Mouse (Mus musculus) neural tube, embryonic 13.5 days (tissue): ENCODE measurements around the gene Trub1. TPM values are rescaled to one million over a fixed set of nuclear protein-coding genes. Genes with fewer than 3 reads are reported as not detected.

Source experiments
- ATAC-seq: fragments of 200-750 bp; cut with Nextera tagmentation; 2 replicates; pipeline ENCODE4 v1.8.0; 2017; ENCODE audit warnings: low read depth, mild to moderate bottlenecking, moderate TSS enrichment, moderate library complexity
- H3K27ac ChIP-seq: fragments of 300-500 bp; sonication (generic); replicated peaks from 2 replicates; pipeline ENCODE4 v1.5.1; 2015; ENCODE audit warnings: moderate library complexity, mild to moderate bottlenecking, inconsistent platforms
- H3K27me3 ChIP-seq: fragments of 300-500 bp; sonication (generic); 2 replicates; pipeline ENCODE4 v1.6.1; 2015; ENCODE audit warnings: mild to moderate bottlenecking, inconsistent platforms
- H3K36me3 ChIP-seq: fragments of 300-500 bp; sonication (generic); 2 replicates; pipeline ENCODE4 v1.6.1; 2015; ENCODE audit warnings: mild to moderate bottlenecking, inconsistent platforms
- H3K4me1 ChIP-seq: fragments of 300-500 bp; sonication (generic); replicated peaks from 2 replicates; pipeline ENCODE4 v1.6.1; 2015; ENCODE audit warnings: inconsistent platforms
- H3K4me2 ChIP-seq: fragments of 300-500 bp; sonication (generic); 2 replicates; pipeline ENCODE4 v1.6.1; 2015; ENCODE audit warnings: inconsistent platforms, mild to moderate bottlenecking, moderate library complexity
- H3K4me3 ChIP-seq: fragments of 300-500 bp; sonication (generic); 2 replicates; pipeline ENCODE4 v1.5.1; 2015; ENCODE audit warnings: mild to moderate bottlenecking, inconsistent platforms
- H3K9ac ChIP-seq: fragments of 300-500 bp; sonication (generic); 2 replicates; pipeline ENCODE4 v1.6.1; 2015; ENCODE audit warnings: moderate library complexity, mild to moderate bottlenecking, inconsistent platforms
- H3K9me3 ChIP-seq: fragments of 300-500 bp; sonication (generic); 2 replicates; pipeline ENCODE4 v1.6.1; 2016; ENCODE audit warnings: inconsistent platforms
- WGBS: fragments of 180-500 bp; shearing (Covaris S2); methylation state at CpG from one replicate; pipeline ENCODE4 v1.1.7; 2015; 5-methylcytosine and 5-hydroxymethylcytosine counted together
- polyA plus RNA-seq: library from polyadenylated mRNA; unstranded; fragments of >200 nt; fragmentation: Nextera tagmentation; extraction: Ambion mirVana; gene quantifications from 2 replicates; pipeline ENCODE4 v1.2.1, GENCODE M21; 2015

The Trub1 gene
- polyA plus RNA-seq, 1 experiment from 2014 or later = 15.1 TPM

GRCm38 (mm10) chr19:57479886-57480655 is 27.4 kb downstream of the Trub1 start:
- Histone ChIP-seq H3K9ac (no peak overlapping the region), H3K36me3 (no peaks in the 10 kb centered on the region), H3K4me1 (peaks cover 8% of the 10 kb centered on the region; the same call in 1 of the 2 replicates), H3K9me3 (no peaks in the 10 kb centered on the region), H3K27me3 (no peaks in the 10 kb centered on the region), H3K4me2 (no peak overlapping the region), H3K4me3 (no peak overlapping the region), H3K27ac (peak overlapping the region; percentile 55; the same call in 1 of the 2 replicates)
- WGBS = 80% methylated on average over 8 of the region's 8 CpGs
- no peak for ATAC-seq

- no peaks in the 10 kb centered on the region for H3K9me3 ChIP-seq
- H3K27ac ChIP-seq = no peak overlapping the region
- no peak overlapping the region for H3K4me3 ChIP-seq
- WGBS = 92% methylated on average over 6 of the region's 6 CpGs
- no peaks in the 10 kb centered on the region for H3K27me3 ChIP-seq
- no peak overlapping the region for H3K4me2 ChIP-seq
- H3K4me1 ChIP-seq = peaks cover 16% of the 10 kb centered on the region
- ATAC-seq = 0 out of 2 replicates have a peak, but pooled peaks have one; percentile 36
- 0 out of 2 replicates have a peak, but pooled peaks cover 3% of the 10 kb centered on the region for H3K36me3 ChIP-seq
- H3K9ac ChIP-seq = no peak overlapping the region
These were observed 29.1 kb downstream of the Trub1 start for GRCm38 (mm10) chr19:57481743-57482259.

GRCm38 (mm10) chr19:57482815-57483214 is 30.1 kb downstream of the Trub1 start:
- H3K4me2 ChIP-seq = no peak overlapping the region
- no peaks in the 10 kb centered on the region for H3K9me3 ChIP-seq
- WGBS = 89% methylated on average over 8 of the region's 8 CpGs
- no peak overlapping the region for H3K27ac ChIP-seq
- peaks cover 26% of the 10 kb centered on the region for H3K4me1 ChIP-seq
- 0 out of 2 replicates have a peak, but pooled peaks cover 3% of the 10 kb centered on the region for H3K36me3 ChIP-seq
- H3K4me3 ChIP-seq = no peak overlapping the region
- ATAC-seq = no peak
- no peaks in the 10 kb centered on the region for H3K27me3 ChIP-seq
- no peak overlapping the region for H3K9ac ChIP-seq

GRCm38 (mm10) chr19:57487051-57487658 is 34.4 kb downstream of the Trub1 start:
- Histone ChIP-seq H3K9ac (peak overlapping the region; percentile 50; the same call in 1 of the 2 replicates), H3K27me3 (no peaks in the 10 kb centered on the region), H3K4me3 (peak overlapping the region; percentile 11; the same call in 1 of the 2 replicates), H3K27ac (peak overlapping the region; percentile 74), H3K9me3 (no peaks in the 10 kb centered on the region), H3K36me3 (0 out of 2 replicates have a peak, but pooled peaks cover 3% of the 10 kb centered on the region), H3K4me1 (peaks cover 46% of the 10 kb centered on the region), H3K4me2 (peak overlapping the region; percentile 40)
- peak; percentile 29; the same call in 1 of the 2 replicates for ATAC-seq
- 47% methylated on average over 13 of the region's 13 CpGs for WGBS

GRCm38 (mm10) chr19:57489527-57489926 is 36.8 kb downstream of the Trub1 start:
- WGBS = 81% methylated on average over 7 of the region's 7 CpGs
- H3K4me1 ChIP-seq = peaks cover 46% of the 10 kb centered on the region
- no peak for ATAC-seq
- 0 out of 2 replicates have a peak, but pooled peaks cover 3% of the 10 kb centered on the region for H3K36me3 ChIP-seq
- H3K4me3 ChIP-seq = no peak overlapping the region
- no peaks in the 10 kb centered on the region for H3K27me3 ChIP-seq
- no peak overlapping the region for H3K9ac ChIP-seq
- H3K27ac ChIP-seq = no peak overlapping the region
- no peak overlapping the region for H3K4me2 ChIP-seq
- H3K9me3 ChIP-seq = no peaks in the 10 kb centered on the region

GRCm38 (mm10) chr19:57491030-57491429 is 38.3 kb downstream of the Trub1 start:
- ATAC-seq = peak; percentile 80
- no peaks in the 10 kb centered on the region for H3K36me3 ChIP-seq
- H3K4me3 ChIP-seq = no peak overlapping the region
- 6% methylated on average over 8 of the region's 8 CpGs for WGBS
- H3K4me2 ChIP-seq = peak overlapping the region; percentile 27
- no peaks in the 10 kb centered on the region for H3K27me3 ChIP-seq
- H3K9ac ChIP-seq = peak overlapping the region; percentile 28; the same call in 1 of the 2 replicates
- no peaks in the 10 kb centered on the region for H3K9me3 ChIP-seq
- H3K4me1 ChIP-seq = peaks cover 46% of the 10 kb centered on the region
- peak overlapping the region; percentile 74 for H3K27ac ChIP-seq

GRCm38 (mm10) chr19:57494020-57494419 is 41.3 kb downstream of the Trub1 start:
- Histone ChIP-seq H3K27me3 (no peaks in the 10 kb centered on the region), H3K27ac (no peak overlapping the region), H3K4me2 (no peak overlapping the region), H3K9me3 (no peaks in the 10 kb centered on the region), H3K4me1 (peaks cover 24% of the 10 kb centered on the region), H3K36me3 (no peaks in the 10 kb centered on the region), H3K4me3 (no peak overlapping the region), H3K9ac (no peak overlapping the region)
- ATAC-seq = no peak
- WGBS = 89% methylated on average over 5 of the region's 5 CpGs

- Histone ChIP-seq H3K4me2 (no peak overlapping the region), H3K27ac (no peak overlapping the region), H3K4me3 (no peak overlapping the region), H3K36me3 (no peaks in the 10 kb centered on the region), H3K4me1 (no peaks in the 10 kb centered on the region; the same call in 1 of the 2 replicates), H3K27me3 (no peaks in the 10 kb centered on the region), H3K9ac (no peak overlapping the region), H3K9me3 (no peaks in the 10 kb centered on the region)
- WGBS = 82% methylated on average over 10 of the region's 10 CpGs
- ATAC-seq = no peak
These were observed 45.5 kb downstream of the Trub1 start for GRCm38 (mm10) chr19:57498110-57498743.

GRCm38 (mm10) chr19:57498884-57499410 is 46.2 kb downstream of the Trub1 start:
- no peak for ATAC-seq
- H3K27me3 ChIP-seq = no peaks in the 10 kb centered on the region
- WGBS = 55% methylated on average over 6 of the region's 6 CpGs
- no peaks in the 10 kb centered on the region for H3K36me3 ChIP-seq
- no peak overlapping the region for H3K4me2 ChIP-seq
- H3K27ac ChIP-seq = no peak overlapping the region
- H3K4me1 ChIP-seq = no peaks in the 10 kb centered on the region; the same call in 1 of the 2 replicates
- H3K9ac ChIP-seq = no peak overlapping the region
- H3K4me3 ChIP-seq = no peak overlapping the region
- no peaks in the 10 kb centered on the region for H3K9me3 ChIP-seq

- H3K27me3 ChIP-seq = no peaks in the 10 kb centered on the region
- H3K9ac ChIP-seq = no peak overlapping the region
- peaks cover 2% of the 10 kb centered on the region for H3K4me1 ChIP-seq
- no peaks in the 10 kb centered on the region for H3K9me3 ChIP-seq
- no peak overlapping the region for H3K27ac ChIP-seq
- H3K4me2 ChIP-seq = no peak overlapping the region
- no peaks in the 10 kb centered on the region for H3K36me3 ChIP-seq
- WGBS = 96% methylated on average over 5 of the region's 5 CpGs
- no peak overlapping the region for H3K4me3 ChIP-seq
- no peak for ATAC-seq
These were observed 47.5 kb downstream of the Trub1 start for GRCm38 (mm10) chr19:57500254-57500653.

- Histone ChIP-seq H3K27me3 (no peaks in the 10 kb centered on the region), H3K9ac (no peak overlapping the region), H3K9me3 (no peaks in the 10 kb centered on the region), H3K36me3 (no peaks in the 10 kb centered on the region), H3K4me1 (peaks cover 6% of the 10 kb centered on the region), H3K4me2 (no peak overlapping the region), H3K4me3 (no peak overlapping the region), H3K27ac (no peak overlapping the region)
- no peak for ATAC-seq
- WGBS = 54% methylated on average over 6 of the region's 6 CpGs
These were observed 50.4 kb downstream of the Trub1 start for GRCm38 (mm10) chr19:57503144-57503543.
